Comparison of ENCODE assay signal across 32 mouse cellular contexts in the genomic region with DNA sequence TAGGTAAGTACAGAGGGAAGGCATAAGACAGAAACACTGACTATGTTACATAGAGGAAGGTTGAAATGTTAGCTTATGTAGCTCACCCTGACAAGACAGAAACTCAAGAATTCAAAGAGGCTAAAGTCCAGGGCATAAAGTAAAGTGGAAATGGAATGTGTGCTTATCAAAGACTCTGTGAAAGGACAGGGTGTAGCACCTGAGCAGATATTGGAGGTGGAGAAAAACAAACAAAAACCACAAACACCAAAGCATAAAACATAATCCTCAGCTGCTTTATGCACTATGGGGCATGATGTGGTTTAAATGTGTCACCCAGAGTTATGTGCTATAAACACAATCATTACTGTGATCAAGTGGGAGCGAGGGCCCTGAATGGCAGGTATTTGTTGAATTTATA. TPM values are rescaled to one million over a fixed set of nuclear protein-coding genes. Genes with fewer than 3 reads are reported as not detected.
DNase-seq lines count a peak whose midpoint lies in the region; ATAC-seq and TF ChIP-seq lines count a peak whose summit lies in the region.
"Had no signal": no experiment of that assay in that cellular context is flagged by ENCODE, and none has a peak within 500 bp of the region (broad histone marks: within the 10 kb centered on the region; RNA-seq: fewer than 3 reads in every experiment).

No protein-coding gene starts in this region.

- no peak overlapping the region for H3K4me3 ChIP-seq in intestine, embryonic 15.5 days (replicated peaks)
- no peak overlapping the region for H3K4me3 ChIP-seq in intestine, embryonic 16.5 days (ENCODE audit: low read length)
- H3K4me3 ChIP-seq in small intestine, adult 2 months (ENCODE audit: low read depth, low read length) = no peak overlapping the region
- H3K4me3 ChIP-seq in stomach, embryonic 16.5 days (replicated peaks; ENCODE audit: low read length) = no peak overlapping the region
- H3K4me3 ChIP-seq: embryonic facial prominence, embryonic 10.5 days; embryonic facial prominence, embryonic 13.5 days; erythroblast, embryonic 14.5 days; forebrain, embryonic 12.5 days; forebrain, embryonic 15.5 days; heart, embryonic 12.5 days; heart, embryonic 15.5 days; hindbrain, embryonic 10.5 days; hindbrain, embryonic 13.5 days had no signal

- H3K27me3 ChIP-seq in intestine, embryonic 15.5 days (replicated peaks) = no peaks in the 10 kb centered on the region
- H3K27me3 ChIP-seq in intestine, embryonic 16.5 days (replicated peaks; ENCODE audit: control insufficient read depth, insufficient read depth, low read length) = no peaks in the 10 kb centered on the region
- H3K27me3 ChIP-seq in small intestine, adult 2 months (ENCODE audit: control insufficient read depth, insufficient read depth, low read length) = no peaks in the 10 kb centered on the region
- H3K27me3 ChIP-seq in stomach, embryonic 16.5 days (ENCODE audit: control insufficient read depth, insufficient read depth, low read length) = no peaks in the 10 kb centered on the region
- H3K27me3 ChIP-seq: embryonic facial prominence, embryonic 13.5 days; forebrain, embryonic 15.5 days; heart, embryonic 12.5 days; heart, embryonic 15.5 days had no signal

- 51% methylated on average over 1 of the region's 1 CpGs for WGBS in intestine, embryonic 15.5 days
- 72% methylated on average over 1 of the region's 1 CpGs for WGBS in intestine, embryonic 16.5 days
- WGBS in small intestine, adult 2 months = 74% methylated on average over 1 of the region's 1 CpGs
- 55% methylated on average over 1 of the region's 1 CpGs for WGBS in stomach, embryonic 16.5 days

- TF ChIP-seq CTCF in small intestine, adult 2 months (IDR thresholded peaks at IDR 0.05; ENCODE audit: extremely low read depth, insufficient read length, insufficient replicate concordance, low read depth, low read length) = no peak

- no peaks in the 10 kb centered on the region for H3K36me3 ChIP-seq in intestine, embryonic 15.5 days
- no peaks in the 10 kb centered on the region for H3K36me3 ChIP-seq in intestine, embryonic 16.5 days (ENCODE audit: control insufficient read depth, insufficient read depth, low read length)
- no peaks in the 10 kb centered on the region for H3K36me3 ChIP-seq in small intestine, adult 2 months (ENCODE audit: control insufficient read depth, insufficient read depth, low read length)
- H3K36me3 ChIP-seq in stomach, embryonic 16.5 days (ENCODE audit: control insufficient read depth, insufficient read depth, low read length) = no peaks in the 10 kb centered on the region
- H3K36me3 ChIP-seq: embryonic facial prominence, embryonic 10.5 days; embryonic facial prominence, embryonic 13.5 days; forebrain, embryonic 12.5 days; forebrain, embryonic 15.5 days; heart, embryonic 12.5 days; heart, embryonic 15.5 days; hindbrain, embryonic 10.5 days; hindbrain, embryonic 13.5 days had no signal

- 0 out of 2 replicates have a peak, but pooled peaks cover 5% of the 10 kb centered on the region for H3K4me1 ChIP-seq in intestine, embryonic 15.5 days (replicated peaks)
- 0 out of 2 replicates have a peak, but pooled peaks cover 2% of the 10 kb centered on the region for H3K4me1 ChIP-seq in intestine, embryonic 16.5 days (ENCODE audit: control insufficient read depth, insufficient read depth, low read length)
- H3K4me1 ChIP-seq in small intestine, adult 2 months (ENCODE audit: control insufficient read depth, insufficient read depth, insufficient read length, low read length) = peaks cover 4% of the 10 kb centered on the region; the same call in 1 of the 2 replicates
- no peaks in the 10 kb centered on the region for H3K4me1 ChIP-seq in stomach, embryonic 16.5 days (ENCODE audit: control insufficient read depth, insufficient read depth, low read length)
- H3K4me1 ChIP-seq: embryonic facial prominence, embryonic 13.5 days had no signal

- no peak for DNase-seq in gastrocnemius, adult 18-20 months (ENCODE audit: low spot score)
- no peak for DNase-seq in layer of hippocampus, postnatal 25 days (ENCODE audit: extremely low spot score in 1 of 2, low spot score in 1 of 2)
- DNase-seq in spleen, postnatal 4 days (ENCODE audit: low spot score in 2 of 2) = no peak
- DNase-seq: adrenal gland, adult 2 months; adrenal gland, postnatal 14 days; cerebellum, adult 11 months; cerebellum, adult 8-10 months; cerebellum, postnatal 10 days; cerebellum, postnatal 36 days; embryo, embryonic 11 days; gastrocnemius, postnatal 10 days; gastrocnemius, postnatal 36 days; heart, postnatal 10 days; heart, postnatal 36 days had no signal

- H3K9me3 ChIP-seq in intestine, embryonic 15.5 days = no peaks in the 10 kb centered on the region
- no peaks in the 10 kb centered on the region for H3K9me3 ChIP-seq in intestine, embryonic 16.5 days (ENCODE audit: control insufficient read depth, low read length)
- H3K9me3 ChIP-seq in stomach, embryonic 16.5 days (replicated peaks; ENCODE audit: control insufficient read depth, low read length) = no peaks in the 10 kb centered on the region
- H3K9me3 ChIP-seq: embryonic facial prominence, embryonic 10.5 days; embryonic facial prominence, embryonic 13.5 days; forebrain, embryonic 12.5 days; forebrain, embryonic 15.5 days; heart, embryonic 12.5 days; heart, embryonic 15.5 days; hindbrain, embryonic 10.5 days; hindbrain, embryonic 13.5 days had no signal

- H3K9ac ChIP-seq in intestine, embryonic 15.5 days = no peak overlapping the region
- H3K9ac ChIP-seq in intestine, embryonic 16.5 days (ENCODE audit: low read depth, low read length) = no peak overlapping the region
- H3K9ac ChIP-seq in stomach, embryonic 16.5 days (ENCODE audit: low read length) = no peak overlapping the region
- H3K9ac ChIP-seq: embryonic facial prominence, embryonic 13.5 days; forebrain, embryonic 12.5 days; forebrain, embryonic 15.5 days; heart, embryonic 12.5 days; heart, embryonic 15.5 days; hindbrain, embryonic 13.5 days had no signal

- ATAC-seq in intestine, embryonic 15.5 days = peak; percentile 60
- peak; percentile 75 for ATAC-seq in intestine, embryonic 16.5 days
- peak; percentile 65 for ATAC-seq in stomach, embryonic 16.5 days (ENCODE audit: insufficient read depth, low FRiP score)
- ATAC-seq: CD4-positive, CD25-positive, alpha-beta regulatory T cell, adult 4 months; forebrain, embryonic 15.5 days; hindbrain, embryonic 16.5 days had no signal

- no peak for TF ChIP-seq POLR2A in small intestine, adult 2 months (IDR thresholded peaks at IDR 0.05; ENCODE audit: low read depth, low read length)

- no peak overlapping the region for H3K4me2 ChIP-seq in intestine, embryonic 15.5 days (replicated peaks)
- no peak overlapping the region for H3K4me2 ChIP-seq in intestine, embryonic 16.5 days (ENCODE audit: low read depth, low read length)
- no peak overlapping the region for H3K4me2 ChIP-seq in stomach, embryonic 16.5 days (ENCODE audit: low read depth, low read length)
- H3K4me2 ChIP-seq: embryonic facial prominence, embryonic 13.5 days; forebrain, embryonic 12.5 days; forebrain, embryonic 15.5 days; heart, embryonic 12.5 days; heart, embryonic 15.5 days; hindbrain, embryonic 13.5 days had no signal

- H3K27ac ChIP-seq in intestine, embryonic 15.5 days = no peak overlapping the region
- H3K27ac ChIP-seq in intestine, embryonic 16.5 days (ENCODE audit: low read length) = no peak overlapping the region
- H3K27ac ChIP-seq in small intestine, adult 2 months (ENCODE audit: insufficient read depth, low read depth, low read length) = peak overlapping the region; percentile 55
- peak overlapping the region; percentile 9; the same call in 1 of the 2 replicates for H3K27ac ChIP-seq in stomach, embryonic 16.5 days (ENCODE audit: low read length)
- H3K27ac ChIP-seq: embryonic facial prominence, embryonic 10.5 days; embryonic facial prominence, embryonic 13.5 days; forebrain, embryonic 12.5 days; forebrain, embryonic 15.5 days; heart, embryonic 15.5 days; hindbrain, embryonic 10.5 days; hindbrain, embryonic 13.5 days had no signal

RNA-seq across cellular contexts. Expression of a gene that starts 3.4 kb away (rescaled TPM):
- 0.56 and 1.5 TPM in 2 replicates for polyA plus RNA-seq in intestine, embryonic 15.5 days (2015; fragmentation: Nextera tagmentation; extraction: Ambion mirVana)
- polyA plus RNA-seq in intestine, embryonic 16.5 days (2015; fragmentation: Nextera tagmentation; extraction: Ambion mirVana) = 0.64 and 1.1 TPM in 2 replicates
- polyA plus RNA-seq in small intestine, adult 2 months (2012; rRNA removed) = 1.0 and 3.5 TPM in 2 replicates
- polyA plus RNA-seq in stomach, embryonic 16.5 days (2015; fragmentation: Nextera tagmentation; extraction: Ambion mirVana) = 0.97 and 1.9 TPM in 2 replicates
- under 1 TPM; 0.26 to 0.27 TPM for total RNA-seq in gastrocnemius, adult 18-20 months (2021)
- under 1 TPM; 0.26 to 0.49 TPM for total RNA-seq in layer of hippocampus, postnatal 25 days (2021)
- total RNA-seq: MEL had no signal
- polyA plus RNA-seq: C2C12; erythroblast, embryonic 14.5 days had no signal

RNA-seq across cellular contexts. Expression of a gene that starts 22.0 kb away (rescaled TPM):
- polyA plus RNA-seq in intestine, embryonic 15.5 days (2015; fragmentation: Nextera tagmentation; extraction: Ambion mirVana) = 76.0 and 81.9 TPM in 2 replicates
- 70.4 and 74.8 TPM in 2 replicates for polyA plus RNA-seq in intestine, embryonic 16.5 days (2015; fragmentation: Nextera tagmentation; extraction: Ambion mirVana)
- polyA plus RNA-seq in small intestine, adult 2 months (2012; rRNA removed) = 43.7 and 58.2 TPM in 2 replicates
- 83.1 and 88.3 TPM in 2 replicates for polyA plus RNA-seq in stomach, embryonic 16.5 days (2015; fragmentation: Nextera tagmentation; extraction: Ambion mirVana)
- total RNA-seq in gastrocnemius, adult 18-20 months (2021) = 10 to 100 TPM; 42.0 to 57.2 TPM
- 1 to 10 TPM; 5.6 to 5.8 TPM for total RNA-seq in layer of hippocampus, postnatal 25 days (2021)
- total RNA-seq: granulocyte monocyte progenitor cell, adult 5-6 weeks had no signal

Comparison
In these comparisons a context has a peak if more than half of its experiments do, and no peak if none do; other contexts are left out.
1. H3K27ac ChIP-seq: peak in small intestine, adult 2 months (single experiment) and stomach, embryonic 16.5 days (single experiment); none in intestine, embryonic 15.5 days (single experiment) and intestine, embryonic 16.5 days (single experiment).
2. Peak in every context shown above with its lines, with median percentiles within 50 percentile points of each other: ATAC-seq.